Mouse (Mus musculus) urinary bladder, adult 2 months (tissue): Measurements from ENCODE around the gene Cdx4. TPM values are rescaled to one million over a fixed set of nuclear protein-coding genes. Genes with fewer than 3 reads are reported as not detected.

Source experiments
- polyA plus RNA-seq: library from polyadenylated mRNA; depleted of rRNA; stranded (reverse); fragments of >200 nt; gene quantifications from 2 replicates; pipeline ENCODE4 v1.2.3, GENCODE M21; 2012; rRNA removed

Gene Cdx4
- polyA plus RNA-seq, 1 experiment: not detected

Other genes with a start within 250 kb of the Cdx4 start
- 0.30 and 0.31 TPM in 2 replicates for gene Nap1l2, start 134.8 kb upstream of the Cdx4 start, polyA plus RNA-seq
- 3.4 and 3.8 TPM in 2 replicates for gene Chic1, start 35.1 kb downstream of the Cdx4 start, polyA plus RNA-seq
- gene Tsx, start 93.1 kb downstream of the Cdx4 start, polyA plus RNA-seq: 1.3 TPM in 2 replicates
- 0.52 and 1.1 TPM in 2 replicates for gene Gm26992, start 100.6 kb downstream of the Cdx4 start, polyA plus RNA-seq